In genomic region chr4:98103337-98103666, GRCm38 (mm10) we compare ENCODE assay signal across 15 mouse cellular contexts.
DNase-seq lines count a peak whose midpoint lies in the region; ATAC-seq and TF ChIP-seq lines count a peak whose summit lies in the region.
"Had no signal": no experiment of that assay in that cellular context is flagged by ENCODE, and none has a peak within 500 bp of the region (broad histone marks: within the 10 kb centered on the region; RNA-seq: fewer than 3 reads in every experiment).

No protein-coding gene starts in this region.

- no peak overlapping the region for H3K4me3 ChIP-seq in embryonic facial prominence, embryonic 12.5 days
- H3K4me3 ChIP-seq in embryonic facial prominence, embryonic 10.5 days: no peak overlapping the region
- H3K4me3 ChIP-seq in lung, postnatal 0 days (ENCODE audit: low read depth, low read length): no peak overlapping the region
- no peak overlapping the region for H3K4me3 ChIP-seq in limb, embryonic 10.5 days
- H3K4me3 ChIP-seq in midbrain, postnatal 0 days (ENCODE audit: low read depth, low read length): no peak overlapping the region
- no peak overlapping the region for H3K4me3 ChIP-seq in kidney, adult 2 months (ENCODE audit: insufficient read depth, low read depth, low read length)
- H3K4me3 ChIP-seq: heart, embryonic 12.5 days; myocyte had no signal

- H3K9me3 ChIP-seq in embryonic facial prominence, embryonic 12.5 days: no peaks in the 10 kb centered on the region
- H3K9me3 ChIP-seq in embryonic facial prominence, embryonic 10.5 days: no peaks in the 10 kb centered on the region
- H3K9me3 ChIP-seq in lung, postnatal 0 days (ENCODE audit: low read length): no peaks in the 10 kb centered on the region
- no peaks in the 10 kb centered on the region for H3K9me3 ChIP-seq in limb, embryonic 10.5 days (replicated peaks)
- no peaks in the 10 kb centered on the region for H3K9me3 ChIP-seq in midbrain, postnatal 0 days (ENCODE audit: low read length)
- H3K9me3 ChIP-seq: heart, embryonic 12.5 days had no signal

- no peak for TF ChIP-seq EP300 in lung, postnatal 0 days (IDR thresholded peaks at IDR 0.05)

- no peak overlapping the region for H3K9ac ChIP-seq in embryonic facial prominence, embryonic 12.5 days
- no peak overlapping the region for H3K9ac ChIP-seq in lung, postnatal 0 days (replicated peaks; ENCODE audit: low read depth)
- H3K9ac ChIP-seq in midbrain, postnatal 0 days (replicated peaks; ENCODE audit: low read length, poor library complexity, severe bottlenecking): no peak overlapping the region
- H3K9ac ChIP-seq: heart, embryonic 12.5 days had no signal

- peak overlapping the region; percentile 66; the same call in 1 of the 2 replicates for H3K27ac ChIP-seq in embryonic facial prominence, embryonic 12.5 days
- no peak overlapping the region for H3K27ac ChIP-seq in embryonic facial prominence, embryonic 10.5 days (replicated peaks)
- H3K27ac ChIP-seq in lung, postnatal 0 days (ENCODE audit: low read length): 0 out of 2 replicates have a peak overlapping the region, but pooled peaks have one; percentile 43
- peak overlapping the region; percentile 69 for H3K27ac ChIP-seq in limb, embryonic 10.5 days
- no peak overlapping the region for H3K27ac ChIP-seq in midbrain, postnatal 0 days (ENCODE audit: low read depth, low read length)
- no peak overlapping the region for H3K27ac ChIP-seq in kidney, adult 2 months (ENCODE audit: insufficient read depth, low read depth, low read length)

- 32% methylated on average over 2 of the region's 2 CpGs for WGBS in embryonic facial prominence, embryonic 12.5 days
- WGBS in embryonic facial prominence, embryonic 10.5 days: 65% methylated on average over 2 of the region's 2 CpGs
- 79% methylated on average over 2 of the region's 2 CpGs for WGBS in lung, postnatal 0 days
- 74% methylated on average over 2 of the region's 2 CpGs for WGBS in limb, embryonic 10.5 days
- 12% methylated on average over 2 of the region's 2 CpGs for WGBS in midbrain, postnatal 0 days
- WGBS in kidney, adult 2 months: 52% methylated on average over 2 of the region's 2 CpGs

- H3K4me1 ChIP-seq in embryonic facial prominence, embryonic 12.5 days: peaks cover 67% of the 10 kb centered on the region
- H3K4me1 ChIP-seq in embryonic facial prominence, embryonic 10.5 days: peaks cover 70% of the 10 kb centered on the region
- H3K4me1 ChIP-seq in lung, postnatal 0 days (ENCODE audit: insufficient read depth, low read depth, low read length): peaks cover 8% of the 10 kb centered on the region
- H3K4me1 ChIP-seq in limb, embryonic 10.5 days: peaks cover 96% of the 10 kb centered on the region
- H3K4me1 ChIP-seq in midbrain, postnatal 0 days (ENCODE audit: insufficient read depth, low read length): peaks cover 11% of the 10 kb centered on the region; the same call in 1 of the 2 replicates
- peaks cover 29% of the 10 kb centered on the region; the same call in 1 of the 2 replicates for H3K4me1 ChIP-seq in kidney, adult 2 months (ENCODE audit: control insufficient read depth, insufficient read depth, low read length)

- H3K36me3 ChIP-seq in embryonic facial prominence, embryonic 12.5 days: no peaks in the 10 kb centered on the region
- no peaks in the 10 kb centered on the region for H3K36me3 ChIP-seq in embryonic facial prominence, embryonic 10.5 days (replicated peaks)
- no peaks in the 10 kb centered on the region for H3K36me3 ChIP-seq in lung, postnatal 0 days (ENCODE audit: insufficient read depth, low read length)
- H3K36me3 ChIP-seq in limb, embryonic 10.5 days: no peaks in the 10 kb centered on the region
- no peaks in the 10 kb centered on the region for H3K36me3 ChIP-seq in midbrain, postnatal 0 days (ENCODE audit: insufficient read depth, low read length)
- H3K36me3 ChIP-seq in kidney, adult 2 months (ENCODE audit: control insufficient read depth, insufficient read depth, low read length): no peaks in the 10 kb centered on the region; the same call in 1 of the 2 replicates

- no peak for ATAC-seq in embryonic facial prominence, embryonic 12.5 days (ENCODE audit: insufficient number of reproducible peaks, insufficient read depth, low FRiP score, low TSS enrichment)
- ATAC-seq in lung, postnatal 0 days: no peak; the same call in 1 of the 2 replicates
- no peak for ATAC-seq in midbrain, postnatal 0 days (ENCODE audit: low FRiP score)

- no peak overlapping the region for H3K4me2 ChIP-seq in embryonic facial prominence, embryonic 12.5 days (replicated peaks)
- H3K4me2 ChIP-seq in lung, postnatal 0 days (replicated peaks; ENCODE audit: low read depth, low read length): no peak overlapping the region; the same call in 1 of the 2 replicates
- H3K4me2 ChIP-seq in midbrain, postnatal 0 days (ENCODE audit: low read depth, low read length, poor library complexity, severe bottlenecking): peak overlapping the region; percentile 39
- H3K4me2 ChIP-seq: heart, embryonic 12.5 days had no signal

- TF ChIP-seq CTCF in lung, postnatal 0 days (IDR thresholded peaks at IDR 0.05): no peak
- TF ChIP-seq CTCF in midbrain, postnatal 0 days (IDR thresholded peaks at IDR 0.05): no peak
- no peak for TF ChIP-seq CTCF in kidney, adult 2 months (conservative IDR thresholded peaks at IDR 0.05; ENCODE audit: insufficient read depth, insufficient read length, low read depth, low read length)

- DNase-seq in embryonic facial prominence, embryonic 10.5 days (ENCODE audit: low spot score): no peak
- DNase-seq in lung, postnatal 0 days (ENCODE audit: low spot score): no peak
- no peak for DNase-seq in lung, postnatal 36 days
- DNase-seq in limb, embryonic 10.5 days (ENCODE audit: low spot score): no peak
- no peak for DNase-seq in midbrain, postnatal 0 days (ENCODE audit: low spot score)
- no peak for DNase-seq in kidney, adult 2 months
- no peak for DNase-seq in cerebellum, postnatal 10 days
- DNase-seq: adrenal gland, postnatal 25 days; cerebellum, adult 2 months; kidney, adult 9 months; liver; thymus, adult 18-20 months had no signal

- H3K27me3 ChIP-seq in embryonic facial prominence, embryonic 12.5 days: no peaks in the 10 kb centered on the region
- H3K27me3 ChIP-seq in embryonic facial prominence, embryonic 10.5 days (replicated peaks; ENCODE audit: low read depth, poor library complexity, severe bottlenecking): peaks cover 36% of the 10 kb centered on the region
- no peaks in the 10 kb centered on the region for H3K27me3 ChIP-seq in lung, postnatal 0 days (replicated peaks; ENCODE audit: insufficient read depth, low read length)
- peaks cover 2% of the 10 kb centered on the region; the same call in 1 of the 2 replicates for H3K27me3 ChIP-seq in limb, embryonic 10.5 days (ENCODE audit: low read depth, poor library complexity, severe bottlenecking)
- no peaks in the 10 kb centered on the region for H3K27me3 ChIP-seq in midbrain, postnatal 0 days (ENCODE audit: insufficient read depth, low read length)
- H3K27me3 ChIP-seq in kidney, adult 2 months (replicated peaks; ENCODE audit: control insufficient read depth, insufficient read depth, low read length): no peaks in the 10 kb centered on the region
- H3K27me3 ChIP-seq: heart, embryonic 12.5 days had no signal

- TF ChIP-seq POLR2A in kidney, adult 2 months (IDR thresholded peaks at IDR 0.05; ENCODE audit: low read depth, low read length): no peak

Comparison
In these comparisons a context has a peak if more than half of its experiments do, and no peak if none do; other contexts are left out.
1. H3K27ac ChIP-seq: peak in embryonic facial prominence, embryonic 12.5 days (single experiment), lung, postnatal 0 days (single experiment) and limb, embryonic 10.5 days (single experiment); none in embryonic facial prominence, embryonic 10.5 days (single experiment), midbrain, postnatal 0 days (single experiment) and kidney, adult 2 months (single experiment).